Mouse (Mus musculus): ENCODE data around the gene Wdr43.

DNA sequence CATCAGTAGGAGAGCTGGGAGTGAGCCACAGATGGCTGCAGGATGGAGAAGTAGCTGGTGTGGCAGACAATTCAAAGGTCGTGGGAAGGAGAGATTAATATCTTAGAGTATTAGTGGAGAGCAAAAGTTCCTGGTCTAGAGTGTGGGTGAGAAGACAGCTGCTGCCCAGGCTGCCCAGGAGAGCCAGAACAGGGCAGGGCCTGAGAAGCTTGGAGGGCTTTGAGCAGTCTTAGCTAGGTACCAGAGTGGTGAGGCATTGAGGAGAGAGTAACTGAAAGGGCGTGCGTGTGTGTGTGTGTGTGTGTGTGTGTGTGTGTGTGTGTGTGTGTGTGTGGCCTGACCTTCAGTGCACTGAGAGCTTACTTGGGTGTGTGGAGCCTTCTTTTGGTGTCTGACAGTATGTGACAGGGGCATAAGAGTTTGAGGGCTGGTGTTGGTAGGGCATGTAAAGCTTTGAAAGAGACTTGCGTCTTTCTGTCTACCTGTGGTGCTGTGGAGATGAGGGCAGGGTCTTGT lies 22.1 kb downstream of the Wdr43 start:
- TF ChIP-seq TCF12 (IDR thresholded peaks at IDR 0.05; ENCODE audit: insufficient read depth, poor library complexity, severe bottlenecking) = no peak
- peak in 1 of 3 experiments; percentile 33 for TF ChIP-seq MYOD1 (IDR thresholded peaks at IDR 0.05; ENCODE audit: control insufficient read depth in 1 of 3, insufficient read length in 2 of 3, low read depth in 2 of 3)
- TF ChIP-seq POLR2A (IDR thresholded peaks at IDR 0.05; ENCODE audit: insufficient read length, low read depth) = no peak
- TF ChIP-seq MAX (IDR thresholded peaks at IDR 0.05; ENCODE audit: low read depth) = no peak
- no peak for TF ChIP-seq SRF (IDR thresholded peaks at IDR 0.05; ENCODE audit: control insufficient read depth, insufficient read length, low read depth)
